Mouse (Mus musculus) heart, embryonic 15.5 days (tissue): ENCODE data around the gene Il18bp. TPM values are rescaled to one million over a fixed set of nuclear protein-coding genes. Genes with fewer than 3 reads are reported as not detected.

Experiments used
- ATAC-seq: fragments of 200-750 bp; cut with Nextera tagmentation; replicated peaks from 2 replicates; pipeline ENCODE4 v1.8.0; 2017; ENCODE audit warnings: low read depth, moderate TSS enrichment; ENCODE audit not compliant: insufficient number of reproducible peaks, insufficient read depth, low FRiP score
- H3K27ac ChIP-seq: fragments of 300-500 bp; sonication (generic); 2 replicates; pipeline ENCODE4 v1.5.1; 2015; ENCODE audit warnings: mild to moderate bottlenecking, inconsistent platforms
- H3K27me3 ChIP-seq: fragments of 300-500 bp; sonication (generic); 2 replicates; pipeline ENCODE4 v1.6.1; 2015; ENCODE audit warnings: inconsistent platforms
- H3K36me3 ChIP-seq: fragments of 300-500 bp; sonication (generic); 2 replicates; pipeline ENCODE4 v1.6.1; 2015; ENCODE audit warnings: mild to moderate bottlenecking, inconsistent platforms
- H3K4me1 ChIP-seq: fragments of 300-500 bp; sonication (generic); replicated peaks from 2 replicates; pipeline ENCODE4 v1.6.1; 2015; ENCODE audit warnings: inconsistent platforms
- H3K4me2 ChIP-seq: fragments of 300-500 bp; sonication (generic); 2 replicates; pipeline ENCODE4 v1.6.1; 2015; ENCODE audit warnings: inconsistent platforms, mild to moderate bottlenecking, moderate library complexity
- H3K4me3 ChIP-seq: fragments of 300-500 bp; sonication (generic); 2 replicates; pipeline ENCODE4 v1.5.1; 2015; ENCODE audit warnings: mild to moderate bottlenecking, inconsistent platforms
- H3K9ac ChIP-seq: fragments of 300-500 bp; sonication (generic); 2 replicates; pipeline ENCODE4 v1.6.1; 2015; ENCODE audit warnings: mild to moderate bottlenecking, inconsistent platforms
- H3K9me3 ChIP-seq: fragments of 300-500 bp; sonication (generic); replicated peaks from 2 replicates; pipeline ENCODE4 v1.6.1; 2016; ENCODE audit warnings: inconsistent platforms
- WGBS: fragments of 180-500 bp; shearing (Covaris S2); methylation state at CpG from one replicate; pipeline ENCODE4 v1.1.7; 2015; ENCODE audit warnings: mixed read lengths; 5-methylcytosine and 5-hydroxymethylcytosine counted together
- polyA plus RNA-seq: library from polyadenylated mRNA; unstranded; fragments of >200 nt; fragmentation: Nextera tagmentation; extraction: Ambion mirVana; gene quantifications from 2 replicates; pipeline ENCODE4 v1.2.1, GENCODE M21; 2015

The Il18bp gene
- polyA plus RNA-seq, 1 experiment from 2014 or later = 1.5 TPM

DNA sequence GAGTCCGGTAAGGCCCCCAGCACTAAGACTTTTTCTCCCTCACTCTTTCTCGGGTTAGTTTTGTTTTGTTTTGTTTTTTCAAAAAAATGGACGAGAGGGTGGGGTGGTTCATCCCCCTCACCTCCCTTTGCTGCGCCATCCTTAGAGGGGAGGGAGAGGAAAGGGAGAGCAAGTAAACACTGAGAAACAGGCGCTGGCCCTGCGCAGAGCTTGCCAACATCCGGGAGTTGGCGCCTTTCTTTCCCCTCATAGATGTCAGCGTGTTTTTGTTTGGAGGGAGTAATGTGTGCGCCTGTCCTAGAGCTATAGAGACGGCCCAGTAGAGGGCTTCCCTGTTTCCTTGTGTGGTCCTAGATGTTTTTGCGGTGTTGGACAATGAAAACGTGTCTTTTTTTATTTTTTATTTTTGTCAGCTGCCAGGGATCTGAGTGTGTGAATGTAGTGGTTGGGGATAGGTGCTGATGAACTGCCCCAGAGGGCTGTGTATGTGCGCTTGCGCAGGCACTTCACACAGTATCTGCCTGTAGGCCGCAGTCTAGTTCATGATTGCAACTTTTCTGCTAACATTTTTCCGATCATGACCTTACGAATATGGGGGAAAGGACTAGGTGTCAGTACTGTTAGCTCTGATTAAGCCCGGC, 47.5 kb downstream of the Il18bp start:
- Histone ChIP-seq H3K9me3 (no peaks in the 10 kb centered on the region), H3K27me3 (no peaks in the 10 kb centered on the region), H3K9ac (peak overlapping the region; percentile 90), H3K4me3 (peak overlapping the region; percentile 91), H3K36me3 (no peaks in the 10 kb centered on the region), H3K4me2 (peak overlapping the region; percentile 90), H3K4me1 (peaks cover 66% of the 10 kb centered on the region), H3K27ac (peak overlapping the region; percentile 100)
- WGBS = 2% methylated on average over 19 of the region's 19 CpGs
- ATAC-seq = peak; percentile 58

DNA sequence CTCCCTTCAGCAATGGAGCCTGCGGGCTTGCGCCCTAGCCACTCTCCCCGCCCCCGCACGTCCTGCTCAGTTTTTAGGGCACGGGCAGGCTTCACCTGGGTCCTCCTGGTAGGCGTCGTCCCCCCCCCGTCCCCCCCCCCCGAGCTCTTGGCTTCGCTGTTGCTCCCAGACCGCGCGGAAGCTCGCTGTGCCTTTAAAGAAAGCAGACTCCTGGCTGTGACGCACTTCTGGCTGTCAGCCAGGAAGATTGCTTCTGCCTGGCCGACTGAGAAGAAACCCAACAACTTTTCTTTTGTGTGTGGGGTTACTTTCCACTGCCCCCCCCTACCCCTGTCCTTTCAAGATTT, 48.1 kb downstream of the Il18bp start:
- ATAC-seq = peak; percentile 75
- Histone ChIP-seq H3K27me3 (no peaks in the 10 kb centered on the region), H3K4me1 (peaks cover 69% of the 10 kb centered on the region), H3K4me2 (peak overlapping the region; percentile 90), H3K36me3 (no peaks in the 10 kb centered on the region), H3K4me3 (peak overlapping the region; percentile 91), H3K9me3 (no peaks in the 10 kb centered on the region), H3K27ac (peak overlapping the region; percentile 100), H3K9ac (peak overlapping the region; percentile 90)
- 0% methylated on average over 17 of the region's 17 CpGs for WGBS

DNA sequence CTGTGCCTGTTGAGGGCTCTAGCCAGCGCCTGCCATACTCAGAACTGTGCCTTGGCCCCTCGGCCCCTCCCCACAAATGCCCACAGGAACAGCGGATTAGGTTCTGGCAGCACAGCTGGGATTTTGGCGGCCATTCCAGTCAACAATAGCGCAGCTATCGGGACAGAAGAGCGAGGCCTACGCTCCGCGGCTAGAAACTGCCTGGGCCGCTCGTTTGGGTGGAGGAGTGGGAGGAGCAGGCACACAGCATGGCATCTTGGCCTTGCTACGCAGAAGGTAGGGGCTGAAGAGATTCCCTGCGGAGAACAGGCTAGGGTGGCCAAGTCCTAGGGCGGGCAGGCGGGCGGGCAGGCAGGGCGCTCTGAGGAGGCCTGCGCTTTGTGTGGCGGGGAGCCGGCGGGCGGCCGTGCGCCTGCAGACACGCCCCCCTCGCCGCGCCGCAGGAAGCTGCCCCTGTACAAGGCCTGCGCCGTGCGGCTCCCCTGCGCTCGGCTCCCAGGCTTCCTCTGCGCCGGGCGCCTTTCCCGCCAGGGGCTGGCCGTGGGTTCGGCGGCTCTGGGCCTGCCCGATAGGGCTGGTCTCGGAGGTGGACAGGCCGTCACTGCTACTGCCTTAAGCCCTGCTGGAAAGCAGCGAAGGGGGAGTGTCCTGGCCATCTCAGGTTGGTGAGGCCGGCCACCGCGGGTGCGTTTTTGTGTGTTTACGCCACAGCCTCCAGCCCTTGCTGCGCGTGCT, 48.6 kb downstream of the Il18bp start:
- ATAC-seq = peak; percentile 90
- Histone ChIP-seq H3K4me2 (peak overlapping the region; percentile 90), H3K4me3 (peak overlapping the region; percentile 91), H3K27ac (peak overlapping the region; percentile 100), H3K4me1 (peaks cover 65% of the 10 kb centered on the region), H3K36me3 (no peaks in the 10 kb centered on the region), H3K27me3 (no peaks in the 10 kb centered on the region), H3K9me3 (no peaks in the 10 kb centered on the region), H3K9ac (peak overlapping the region; percentile 90)
- under 1% methylated on average over 53 of the region's 53 CpGs for WGBS

DNA sequence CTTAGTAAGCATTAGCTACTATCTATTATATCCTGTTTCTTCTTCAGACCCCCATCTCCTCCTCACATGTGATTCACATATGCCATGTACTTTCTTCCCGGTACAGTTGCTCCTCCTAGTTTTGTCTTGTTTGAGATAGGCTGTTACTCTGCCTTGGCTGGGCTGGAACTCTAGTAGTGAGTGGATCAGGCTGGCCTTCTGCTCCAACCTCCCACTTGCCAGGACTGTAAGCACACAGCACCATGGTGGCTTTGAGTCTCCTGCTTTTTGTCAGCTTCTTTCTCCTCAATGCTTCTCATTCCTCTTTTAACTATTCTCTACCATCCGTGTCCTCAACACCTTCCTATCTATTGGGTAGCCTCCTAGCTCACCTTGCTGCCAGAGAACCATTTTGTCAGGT, 49.7 kb downstream of the Il18bp start:
- no peaks in the 10 kb centered on the region for H3K27me3 ChIP-seq
- WGBS = 62% methylated on average over 2 of the region's 2 CpGs
- H3K27ac ChIP-seq = peak overlapping the region; percentile 100
- H3K4me2 ChIP-seq = peak overlapping the region; percentile 90
- H3K4me3 ChIP-seq = no peak overlapping the region
- H3K9ac ChIP-seq = 0 out of 2 replicates have a peak overlapping the region, but pooled peaks have one; percentile 90
- H3K9me3 ChIP-seq = no peaks in the 10 kb centered on the region
- H3K36me3 ChIP-seq = no peaks in the 10 kb centered on the region
- peaks cover 54% of the 10 kb centered on the region for H3K4me1 ChIP-seq
- no peak for ATAC-seq

DNA sequence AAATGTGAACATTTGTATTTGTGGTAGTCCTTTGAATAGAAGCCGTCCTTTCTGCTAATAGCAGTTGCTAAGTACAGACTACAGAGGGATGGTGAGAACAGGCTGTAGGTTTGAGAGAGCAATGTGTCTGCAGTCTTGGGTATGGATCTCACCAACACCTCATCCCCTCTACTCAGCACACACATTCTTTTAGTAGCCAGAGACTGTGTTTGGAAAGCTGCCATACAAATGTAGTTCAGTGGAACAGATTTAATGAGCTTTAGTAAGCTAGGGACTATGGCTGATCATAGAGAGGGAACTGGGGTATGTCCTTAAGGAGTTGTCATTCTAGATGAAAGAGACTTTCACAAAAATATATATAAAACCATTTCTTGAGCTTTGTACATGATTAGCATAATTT, 51.2 kb downstream of the Il18bp start:
- H3K4me2 ChIP-seq = no peak overlapping the region
- WGBS = 35% methylated on average over 1 of the region's 1 CpGs
- no peak overlapping the region for H3K9ac ChIP-seq
- no peak overlapping the region for H3K4me3 ChIP-seq
- no peaks in the 10 kb centered on the region for H3K9me3 ChIP-seq
- no peaks in the 10 kb centered on the region for H3K36me3 ChIP-seq
- peak overlapping the region; percentile 47 for H3K27ac ChIP-seq
- no peak for ATAC-seq
- peaks cover 39% of the 10 kb centered on the region for H3K4me1 ChIP-seq
- no peaks in the 10 kb centered on the region for H3K27me3 ChIP-seq

DNA sequence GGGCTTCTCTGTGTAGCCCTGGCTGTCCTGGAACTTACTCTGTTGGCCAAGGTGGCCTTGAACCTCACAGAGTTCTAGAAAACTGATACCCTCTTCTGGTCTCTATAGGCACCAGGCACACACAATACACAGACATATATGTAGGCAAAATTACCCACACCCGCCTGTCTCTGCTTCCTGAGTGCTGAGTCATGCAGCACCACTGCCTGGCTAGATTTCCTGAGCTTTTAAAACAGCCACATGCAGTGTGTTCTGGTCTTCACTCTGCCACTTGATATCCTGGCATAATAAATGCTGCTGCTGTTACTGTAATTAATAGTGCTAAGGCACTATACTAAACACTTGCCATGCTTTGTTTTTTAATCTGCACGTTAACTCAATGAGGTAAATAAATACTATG, 52.9 kb downstream of the Il18bp start:
- Histone ChIP-seq H3K9ac (no peak overlapping the region), H3K4me2 (no peak overlapping the region), H3K36me3 (no peaks in the 10 kb centered on the region), H3K27me3 (no peaks in the 10 kb centered on the region), H3K27ac (no peak overlapping the region), H3K4me3 (no peak overlapping the region), H3K9me3 (no peaks in the 10 kb centered on the region), H3K4me1 (peaks cover 28% of the 10 kb centered on the region)
- WGBS = 54% methylated on average over 2 of the region's 2 CpGs
- ATAC-seq = no peak

Other genes with a start within 250 kb of the Il18bp start
- gene Phox2a, start 200.4 kb downstream of the Il18bp start, polyA plus RNA-seq = 0.39 and 1.9 TPM in 2 replicates
- gene Inppl1, start 180.5 kb downstream of the Il18bp start, polyA plus RNA-seq = 52.7 and 64.5 TPM in 2 replicates
- 1.1 and 1.9 TPM in 2 replicates for gene Folr2, start 161.5 kb downstream of the Il18bp start, polyA plus RNA-seq
- gene Anapc15, start 155.0 kb downstream of the Il18bp start, polyA plus RNA-seq = 48.3 and 54.7 TPM in 2 replicates
- gene Folr1, start 147.9 kb downstream of the Il18bp start, polyA plus RNA-seq = 4.3 and 6.1 TPM in 2 replicates
- gene Lamtor1, start 112.8 kb downstream of the Il18bp start, polyA plus RNA-seq = 130 and 151 TPM in 2 replicates
- gene Tomt, start 112.3 kb downstream of the Il18bp start, polyA plus RNA-seq = 0.10 and 0.22 TPM in 2 replicates
- gene Lrrc51, start 84.8 kb downstream of the Il18bp start, polyA plus RNA-seq = 3.9 and 4.6 TPM in 2 replicates
- 40.0 and 50.0 TPM in 2 replicates for gene Numa1, start 84.6 kb downstream of the Il18bp start, polyA plus RNA-seq
- gene Rnf121, start 46.8 kb upstream of the Il18bp start, polyA plus RNA-seq = 15.0 and 15.6 TPM in 2 replicates
- gene Xndc1, start 46.8 kb upstream of the Il18bp start, polyA plus RNA-seq = 18.9 and 22.0 TPM in 2 replicates
- 0.67 and 0.77 TPM in 2 replicates for gene Xntrpc, start 47.0 kb upstream of the Il18bp start, polyA plus RNA-seq
- gene Trpc2, start 64.4 kb upstream of the Il18bp start, polyA plus RNA-seq = 0.09 TPM in 1 of 2 replicates, not detected in the other
- gene Art1, start 83.1 kb upstream of the Il18bp start, polyA plus RNA-seq = 2.8 and 3.0 TPM in 2 replicates
- gene Art5, start 90.8 kb upstream of the Il18bp start, polyA plus RNA-seq = 0.98 and 1.1 TPM in 2 replicates
- 0.08 TPM in 1 of 2 replicates, not detected in the other for gene Chrna10, start 98.1 kb upstream of the Il18bp start, polyA plus RNA-seq
- 17.8 and 22.0 TPM in 2 replicates for gene Nup98, start 191.5 kb upstream of the Il18bp start, polyA plus RNA-seq
- gene Pgap2, start 191.5 kb upstream of the Il18bp start, polyA plus RNA-seq = 50.8 and 59.0 TPM in 2 replicates
- gene Rhog, start 237.4 kb upstream of the Il18bp start, polyA plus RNA-seq = 37.6 and 53.6 TPM in 2 replicates
- 14.7 and 16.5 TPM in 2 replicates for gene Stim1, start 249.1 kb upstream of the Il18bp start, polyA plus RNA-seq